Mouse (Mus musculus) frontal cortex, adult 2 months (tissue): ENCODE data around the gene Hdac5. TPM values are rescaled to one million over a fixed set of nuclear protein-coding genes. Genes with fewer than 3 reads are reported as not detected.
"Not testable (repeated sequence)": the region's sequence is repeated elsewhere in the genome, so short reads cannot be mapped to it uniquely, and the experiment has no call there.

ENCODE experiments used
- DNase-seq, 2 experiments: peaks; one replicate each; pipeline ENCODE4 v3.0.0; 2022; ENCODE audit warnings: low spot score in 1 of 2; ENCODE audit errors: extremely low spot score in 1 of 2
- polyA plus RNA-seq: library from polyadenylated mRNA; depleted of rRNA; stranded (reverse); fragments of >200 nt; gene quantifications from 2 replicates; pipeline ENCODE4 v1.2.3, GENCODE M21; 2012

The Hdac5 gene
- polyA plus RNA-seq, 1 experiment: 256 TPM

GRCm38 (mm10) chr11:102188980-102189379 lies 41.0 kb downstream of the Hdac5 start:
- DNase-seq: no peak

GRCm38 (mm10) chr11:102186235-102186634 lies 43.7 kb downstream of the Hdac5 start:
- DNase-seq: no peak

- no peak for DNase-seq
These were observed 44.3 kb downstream of the Hdac5 start for GRCm38 (mm10) chr11:102185677-102186076.

GRCm38 (mm10) chr11:102184646-102185495 lies 45.1 kb downstream of the Hdac5 start, which contains the start of gene Lsm12:
Gene Lsm12, minus strand, starts transcription at chr11:102185296.
- DNase-seq: peak; percentile 73 to 93

- DNase-seq: no peak
These were observed 45.7 kb downstream of the Hdac5 start for GRCm38 (mm10) chr11:102184253-102184645.

- no peak for DNase-seq
These were observed 50.1 kb downstream of the Hdac5 start for GRCm38 (mm10) chr11:102179836-102180235.

- no peak for DNase-seq
These were observed 61.3 kb downstream of the Hdac5 start for GRCm38 (mm10) chr11:102168689-102169088.

GRCm38 (mm10) chr11:102167539-102167938 lies 62.4 kb downstream of the Hdac5 start:
- no peak for DNase-seq

- DNase-seq: peak; percentile 59 to 62
These were observed 63.8 kb downstream of the Hdac5 start for GRCm38 (mm10) chr11:102165971-102166722.

- no peak for DNase-seq
These were observed 70.2 kb downstream of the Hdac5 start for GRCm38 (mm10) chr11:102159781-102160180.

GRCm38 (mm10) chr11:102158024-102158423 lies 71.9 kb downstream of the Hdac5 start:
- not testable (repeated sequence) for DNase-seq

GRCm38 (mm10) chr11:102156786-102157089 lies 73.2 kb downstream of the Hdac5 start:
- DNase-seq: no peak

GRCm38 (mm10) chr11:102156039-102156785 lies 73.8 kb downstream of the Hdac5 start, which contains the start of gene Tmem101:
Gene Tmem101, minus strand, starts transcription at chr11:102156404.
- DNase-seq: peak; percentile 75 to 94

GRCm38 (mm10) chr11:102147213-102147989 lies 82.6 kb downstream of the Hdac5 start:
- no peak for DNase-seq

GRCm38 (mm10) chr11:102146531-102146930 lies 83.4 kb downstream of the Hdac5 start:
- no peak for DNase-seq

- no peak for DNase-seq
These were observed 84.0 kb downstream of the Hdac5 start for GRCm38 (mm10) chr11:102146005-102146404.

- no peak for DNase-seq
These were observed 84.4 kb downstream of the Hdac5 start, which contains the start of gene Nags for GRCm38 (mm10) chr11:102145471-102146001. Gene Nags, plus strand, starts transcription at chr11:102145513.

GRCm38 (mm10) chr11:102144957-102145470 lies 85.0 kb downstream of the Hdac5 start:
- no peak for DNase-seq
